Mouse (Mus musculus): ENCODE data around the gene Sell. TPM values are rescaled to one million over a fixed set of nuclear protein-coding genes. Genes with fewer than 3 reads are reported as not detected.

The Sell gene
- polyA plus RNA-seq, 1 experiment from 2014 or later: not detected

GRCm38 (mm10) chr1:164096780-164097179 lies 35.0 kb downstream of the Sell start:
- Histone ChIP-seq H3K9me3 (ENCODE audit: control insufficient read depth, low read length) (no peaks in the 10 kb centered on the region), H3K36me3 (ENCODE audit: control insufficient read depth, insufficient read depth, low read length) (no peaks in the 10 kb centered on the region), H3K27ac (replicated peaks in 1 of 2; ENCODE audit: control insufficient read depth in 1 of 2, insufficient read depth in 1 of 2, low read depth in 2 of 2, low read length in 2 of 2) (no peak overlapping the region), H3K4me1 (ENCODE audit: control insufficient read depth in 2 of 2, insufficient read depth in 2 of 2, low read length in 2 of 2) (no peaks in the 10 kb centered on the region), H3K9ac (ENCODE audit: low read length) (no peak overlapping the region), H3K4me3 (ENCODE audit: control insufficient read depth in 1 of 2, insufficient read depth in 1 of 2, low read depth in 1 of 2, low read length in 2 of 2) (no peak overlapping the region), H3K4me2 (ENCODE audit: low read length) (no peak overlapping the region), H3K27me3 (ENCODE audit: control insufficient read depth, insufficient read depth, low read length) (no peaks in the 10 kb centered on the region)
- no peak for ATAC-seq (ENCODE audit: insufficient number of reproducible peaks, insufficient read depth, low FRiP score, low read depth)
- WGBS: 34% methylated on average over 6 of the region's 6 CpGs

GRCm38 (mm10) chr1:164097911-164098310 lies 36.1 kb downstream of the Sell start:
- Histone ChIP-seq H3K27ac (replicated peaks in 1 of 2; ENCODE audit: control insufficient read depth in 1 of 2, insufficient read depth in 1 of 2, low read depth in 2 of 2, low read length in 2 of 2) (no peak overlapping the region), H3K4me2 (ENCODE audit: low read length) (no peak overlapping the region), H3K9me3 (ENCODE audit: control insufficient read depth, low read length) (no peaks in the 10 kb centered on the region), H3K4me3 (ENCODE audit: control insufficient read depth in 1 of 2, insufficient read depth in 1 of 2, low read depth in 1 of 2, low read length in 2 of 2) (no peak overlapping the region), H3K27me3 (ENCODE audit: control insufficient read depth, insufficient read depth, low read length) (no peaks in the 10 kb centered on the region), H3K9ac (ENCODE audit: low read length) (no peak overlapping the region), H3K4me1 (ENCODE audit: control insufficient read depth in 2 of 2, insufficient read depth in 2 of 2, low read length in 2 of 2) (no peaks in the 10 kb centered on the region), H3K36me3 (ENCODE audit: control insufficient read depth, insufficient read depth, low read length) (no peaks in the 10 kb centered on the region)
- ATAC-seq (ENCODE audit: insufficient number of reproducible peaks, insufficient read depth, low FRiP score, low read depth): no peak
- 67% methylated on average over 2 of the region's 2 CpGs for WGBS

GRCm38 (mm10) chr1:164098372-164098771 lies 36.6 kb downstream of the Sell start:
- no peaks in the 10 kb centered on the region for H3K27me3 ChIP-seq (ENCODE audit: control insufficient read depth, insufficient read depth, low read length)
- H3K4me2 ChIP-seq (ENCODE audit: low read length): no peak overlapping the region
- no peaks in the 10 kb centered on the region for H3K4me1 ChIP-seq (ENCODE audit: control insufficient read depth in 2 of 2, insufficient read depth in 2 of 2, low read length in 2 of 2)
- no peak for ATAC-seq (ENCODE audit: insufficient number of reproducible peaks, insufficient read depth, low FRiP score, low read depth)
- no peak overlapping the region for H3K4me3 ChIP-seq (ENCODE audit: control insufficient read depth in 1 of 2, insufficient read depth in 1 of 2, low read depth in 1 of 2, low read length in 2 of 2)
- no peaks in the 10 kb centered on the region for H3K36me3 ChIP-seq (ENCODE audit: control insufficient read depth, insufficient read depth, low read length)
- 64% methylated on average over 2 of the region's 2 CpGs for WGBS
- no peak overlapping the region for H3K9ac ChIP-seq (ENCODE audit: low read length)
- H3K27ac ChIP-seq (replicated peaks in 1 of 2; ENCODE audit: control insufficient read depth in 1 of 2, insufficient read depth in 1 of 2, low read depth in 2 of 2, low read length in 2 of 2): no peak overlapping the region
- no peaks in the 10 kb centered on the region for H3K9me3 ChIP-seq (ENCODE audit: control insufficient read depth, low read length)

- WGBS: 51% methylated on average over 2 of the region's 2 CpGs
- H3K4me3 ChIP-seq (ENCODE audit: control insufficient read depth in 1 of 2, insufficient read depth in 1 of 2, low read depth in 1 of 2, low read length in 2 of 2): no peak overlapping the region
Measured at GRCm38 (mm10) chr1:164109763-164110162, 48.0 kb downstream of the Sell start.

GRCm38 (mm10) chr1:164110591-164111329 lies 49.0 kb downstream of the Sell start:
- H3K4me3 ChIP-seq (ENCODE audit: control insufficient read depth in 1 of 2, insufficient read depth in 1 of 2, low read depth in 1 of 2, low read length in 2 of 2): no peak overlapping the region
- H3K9me3 ChIP-seq (ENCODE audit: control insufficient read depth, low read length): no peaks in the 10 kb centered on the region
- ATAC-seq (ENCODE audit: insufficient number of reproducible peaks, insufficient read depth, low FRiP score, low read depth): no peak
- H3K9ac ChIP-seq (ENCODE audit: low read length): no peak overlapping the region
- no peaks in the 10 kb centered on the region for H3K4me1 ChIP-seq (ENCODE audit: control insufficient read depth in 2 of 2, insufficient read depth in 2 of 2, low read length in 2 of 2)
- H3K4me2 ChIP-seq (ENCODE audit: low read length): no peak overlapping the region
- WGBS: 91% methylated on average over 9 of the region's 9 CpGs
- H3K27me3 ChIP-seq (ENCODE audit: control insufficient read depth, insufficient read depth, low read length): no peaks in the 10 kb centered on the region
- no peak overlapping the region for H3K27ac ChIP-seq (replicated peaks in 1 of 2; ENCODE audit: control insufficient read depth in 1 of 2, insufficient read depth in 1 of 2, low read depth in 2 of 2, low read length in 2 of 2)
- no peaks in the 10 kb centered on the region for H3K36me3 ChIP-seq (ENCODE audit: control insufficient read depth, insufficient read depth, low read length)

More at GRCm38 (mm10) chr1:164109763-164110162, 48.0 kb downstream of the Sell start:
- no peaks in the 10 kb centered on the region for H3K36me3 ChIP-seq (ENCODE audit: control insufficient read depth, insufficient read depth, low read length)
- no peak for ATAC-seq (ENCODE audit: insufficient number of reproducible peaks, insufficient read depth, low FRiP score, low read depth)
- H3K4me2 ChIP-seq (ENCODE audit: low read length): no peak overlapping the region
- H3K27ac ChIP-seq (replicated peaks in 1 of 2; ENCODE audit: control insufficient read depth in 1 of 2, insufficient read depth in 1 of 2, low read depth in 2 of 2, low read length in 2 of 2): no peak overlapping the region
- H3K27me3 ChIP-seq (ENCODE audit: control insufficient read depth, insufficient read depth, low read length): no peaks in the 10 kb centered on the region
- no peaks in the 10 kb centered on the region for H3K4me1 ChIP-seq (ENCODE audit: control insufficient read depth in 2 of 2, insufficient read depth in 2 of 2, low read length in 2 of 2)
- H3K9ac ChIP-seq (ENCODE audit: low read length): no peak overlapping the region
- no peaks in the 10 kb centered on the region for H3K9me3 ChIP-seq (ENCODE audit: control insufficient read depth, low read length)

- H3K27ac ChIP-seq (replicated peaks in 1 of 2; ENCODE audit: control insufficient read depth in 1 of 2, insufficient read depth in 1 of 2, low read depth in 2 of 2, low read length in 2 of 2): no peak overlapping the region
- no peaks in the 10 kb centered on the region for H3K27me3 ChIP-seq (ENCODE audit: control insufficient read depth, insufficient read depth, low read length)
- WGBS: 66% methylated on average over 5 of the region's 5 CpGs
- ATAC-seq (ENCODE audit: insufficient number of reproducible peaks, insufficient read depth, low FRiP score, low read depth): no peak
- no peaks in the 10 kb centered on the region for H3K9me3 ChIP-seq (ENCODE audit: control insufficient read depth, low read length)
- H3K36me3 ChIP-seq (ENCODE audit: control insufficient read depth, insufficient read depth, low read length): no peaks in the 10 kb centered on the region
- no peaks in the 10 kb centered on the region for H3K4me1 ChIP-seq (ENCODE audit: control insufficient read depth in 2 of 2, insufficient read depth in 2 of 2, low read length in 2 of 2)
- no peak overlapping the region for H3K4me3 ChIP-seq (ENCODE audit: control insufficient read depth in 1 of 2, insufficient read depth in 1 of 2, low read depth in 1 of 2, low read length in 2 of 2)
- no peak overlapping the region for H3K4me2 ChIP-seq (ENCODE audit: low read length)
- H3K9ac ChIP-seq (ENCODE audit: low read length): no peak overlapping the region
Measured at GRCm38 (mm10) chr1:164114280-164114679, 52.5 kb downstream of the Sell start.

GRCm38 (mm10) chr1:164114947-164115493 lies 53.2 kb downstream of the Sell start, which contains the start of gene Selp:
TSS of gene Selp (plus strand) at chr1:164115264.
- Histone ChIP-seq H3K4me1 (ENCODE audit: control insufficient read depth in 2 of 2, insufficient read depth in 2 of 2, low read length in 2 of 2) (no peaks in the 10 kb centered on the region; a peak in 1 of 4 replicates), H3K9ac (ENCODE audit: low read length) (no peak within 1 kb of the TSS), H3K4me2 (ENCODE audit: low read length) (no peak within 1 kb of the TSS), H3K36me3 (ENCODE audit: control insufficient read depth, insufficient read depth, low read length) (no peaks in the 10 kb centered on the region), H3K27me3 (ENCODE audit: control insufficient read depth, insufficient read depth, low read length) (no peaks in the 10 kb centered on the region), H3K9me3 (ENCODE audit: control insufficient read depth, low read length) (no peaks in the 10 kb centered on the region), H3K27ac (replicated peaks in 1 of 2; ENCODE audit: control insufficient read depth in 1 of 2, insufficient read depth in 1 of 2, low read depth in 2 of 2, low read length in 2 of 2) (no peak within 1 kb of the TSS), H3K4me3 (ENCODE audit: control insufficient read depth in 1 of 2, insufficient read depth in 1 of 2, low read depth in 1 of 2, low read length in 2 of 2) (no peak within 1 kb of the TSS)
- WGBS: 56% methylated on average over 8 of the region's 8 CpGs
- ATAC-seq (ENCODE audit: insufficient number of reproducible peaks, insufficient read depth, low FRiP score, low read depth): no peak

Data from heart, embryonic 14.5 days (tissue).